Mouse (Mus musculus): ENCODE data around the gene Kcnh6.

The Kcnh6 gene

GRCm38 (mm10) chr11:106065073-106065922 is 57.4 kb downstream of the Kcnh6 start:
- DNase-seq (ENCODE audit: low spot score) = no peak

DNA sequence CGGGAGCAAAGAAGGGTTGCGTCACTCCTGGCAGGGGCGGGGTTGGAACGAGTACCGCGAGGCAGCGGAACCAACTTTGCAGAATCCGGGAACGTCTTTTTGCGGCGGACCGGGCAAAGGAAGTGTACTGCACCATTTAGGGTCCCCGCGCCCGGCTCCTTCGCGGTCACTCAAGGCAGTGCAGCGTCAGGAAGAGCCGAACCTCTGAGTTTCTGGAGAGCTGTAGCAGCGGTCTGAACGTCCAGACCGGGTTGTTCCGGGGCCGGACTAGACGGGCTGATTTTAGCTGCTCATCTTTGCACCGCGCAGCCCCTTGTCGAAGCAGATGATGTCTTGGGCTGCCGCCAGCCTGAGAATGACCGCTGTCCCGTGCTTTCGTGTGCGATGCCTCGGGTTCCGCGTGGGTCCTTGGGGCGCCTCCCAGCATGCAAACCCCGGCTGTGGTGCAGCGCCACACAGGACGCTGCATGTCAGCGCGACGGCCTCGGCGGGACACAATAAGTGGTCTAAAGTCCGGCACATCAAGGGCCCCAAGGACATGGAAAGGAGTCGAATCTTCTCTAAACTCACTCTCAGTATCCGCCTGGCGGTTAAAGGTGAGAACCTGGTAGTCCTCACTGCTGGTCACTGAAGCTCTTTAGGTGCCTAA is 58.1 kb downstream of the Kcnh6 start, which contains the start of gene Taco1:
Taco1 (plus strand) TSS at position 139 of the 649 bp plus-strand sequence.
- peak; percentile 94 for DNase-seq (ENCODE audit: low spot score)

DNA sequence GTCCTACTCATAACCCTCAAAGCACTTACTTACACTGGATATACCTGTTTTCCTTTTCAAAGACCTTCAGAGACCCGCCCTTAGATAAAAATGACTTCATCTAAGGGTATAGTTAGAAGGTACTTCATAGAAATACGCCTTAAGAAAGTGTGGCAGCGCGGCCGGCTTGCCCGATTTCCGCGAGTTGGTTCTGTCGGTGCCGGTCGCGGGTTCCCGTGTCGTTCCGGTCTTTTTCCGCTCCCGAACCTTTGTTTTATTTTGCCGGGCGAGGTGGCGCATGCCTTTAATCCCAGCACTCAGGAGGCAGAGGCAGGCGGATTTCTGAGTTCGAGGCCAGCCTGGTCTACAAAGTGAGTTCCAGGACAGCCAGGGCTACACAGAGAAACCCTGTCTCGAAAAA is 58.7 kb downstream of the Kcnh6 start:
- DNase-seq (ENCODE audit: low spot score) = peak; percentile 51

- no peak for DNase-seq (ENCODE audit: low spot score)
Observed at GRCm38 (mm10) chr11:106073774-106074173, 65.8 kb downstream of the Kcnh6 start.

- peak; percentile 74 for DNase-seq (ENCODE audit: low spot score)
Observed at GRCm38 (mm10) chr11:106076321-106076720, 68.4 kb downstream of the Kcnh6 start.
